Mouse (Mus musculus): ENCODE results near the gene Mobp.

- TF ChIP-seq USF1 (IDR thresholded peaks at IDR 0.05; ENCODE audit: low read depth), result no peak
- no peak for TF ChIP-seq POLR2AphosphoS2 (IDR thresholded peaks at IDR 0.05; ENCODE audit: insufficient read length, low read depth)
Measured at GRCm38 (mm10) chr9:120149222-120149828, at the start of gene Mobp.

All from myocyte (in vitro differentiated cells).